Mouse (Mus musculus): Measurements from ENCODE around the gene Mrpl49.

Gene Mrpl49

DNA sequence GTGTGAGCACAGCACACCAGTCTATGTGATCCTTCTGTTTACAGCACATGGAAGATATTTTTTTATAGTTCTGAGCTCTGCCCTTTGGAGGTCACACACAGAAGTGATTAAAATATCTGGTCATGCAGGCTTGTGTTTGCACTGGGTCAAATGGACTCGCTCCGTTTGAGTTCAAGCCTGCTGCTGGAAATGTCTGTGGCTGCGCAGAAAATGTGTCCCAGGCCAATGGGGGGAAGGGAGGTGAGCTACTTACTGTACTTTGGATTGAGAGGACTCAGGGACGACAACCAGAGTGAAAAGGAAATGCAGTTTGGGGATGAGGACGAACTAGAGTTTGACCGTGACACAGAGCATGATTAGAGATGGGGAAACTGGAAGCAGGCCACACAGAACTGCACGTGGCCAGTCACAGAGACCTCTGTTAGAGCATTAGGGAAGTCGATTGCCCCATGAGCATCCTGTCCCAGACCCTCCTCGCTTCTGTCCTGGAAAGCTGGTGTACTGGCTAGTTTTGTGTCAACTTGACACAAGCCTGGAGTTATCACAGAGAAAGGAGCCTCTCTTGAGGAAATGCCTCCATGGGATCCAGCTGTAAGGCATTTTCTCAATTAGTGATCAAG lies 21.5 kb downstream of the Mrpl49 start:
- no peak for DNase-seq

DNA sequence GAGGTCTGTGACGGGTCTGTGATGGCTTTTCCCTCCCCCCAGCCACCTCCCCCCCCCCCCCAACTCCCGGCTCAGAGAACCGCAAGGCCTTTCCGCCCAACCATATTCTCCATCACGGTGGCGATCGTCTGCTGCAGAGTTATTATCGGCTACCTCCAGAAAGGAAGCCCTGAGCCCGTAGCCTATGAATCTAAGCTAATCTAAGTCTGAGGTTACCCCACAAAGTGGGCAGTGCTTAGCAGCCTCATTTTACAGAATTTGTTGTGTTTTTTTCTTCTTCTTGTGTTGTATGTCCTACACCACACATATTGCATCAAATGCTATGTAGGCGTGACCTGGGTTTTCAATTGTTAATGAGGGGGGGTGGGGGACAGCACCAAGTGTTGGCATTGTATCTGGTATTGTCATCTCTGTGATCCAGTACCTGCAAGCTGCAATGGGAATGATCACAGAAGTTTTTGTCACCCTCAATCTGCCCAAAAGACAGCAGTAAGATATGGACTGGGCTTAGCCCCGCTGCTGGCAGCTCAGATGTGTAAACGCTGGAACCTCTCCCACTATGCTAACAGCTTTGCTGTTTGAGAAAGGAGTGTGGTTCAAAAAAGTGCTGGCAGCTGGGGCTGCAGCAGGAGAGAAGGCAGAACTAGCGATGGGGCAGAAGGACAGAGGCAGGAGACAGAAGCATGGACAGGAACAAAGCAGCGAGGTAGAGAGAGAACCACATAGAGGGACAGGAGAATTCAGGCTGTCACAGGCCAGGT lies 26.9 kb downstream of the Mrpl49 start:
- DNase-seq: no peak

- no peak for DNase-seq
Observed at GRCm38 (mm10) chr19:6029426-6029825, 28.2 kb downstream of the Mrpl49 start.

DNA sequence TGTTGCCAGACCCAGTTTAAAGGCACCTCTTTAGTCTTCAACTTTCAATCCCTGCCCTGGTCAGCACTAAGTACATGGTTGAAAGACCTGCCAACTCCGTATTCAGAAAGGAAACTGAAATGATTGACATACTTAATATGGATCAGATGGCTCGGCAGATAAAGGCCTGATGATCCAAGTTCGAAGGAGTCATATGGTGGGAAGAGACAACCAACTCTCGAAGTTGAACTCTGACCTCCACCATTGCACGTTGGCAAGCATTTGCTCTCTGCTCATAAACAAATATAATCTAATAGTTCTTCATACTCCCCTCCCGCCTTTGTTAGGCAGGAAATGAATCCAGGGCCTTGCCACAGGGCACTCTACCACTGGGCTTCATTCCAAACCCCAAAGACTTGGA lies 28.6 kb downstream of the Mrpl49 start:
- no peak for DNase-seq

- no peak for DNase-seq
Observed at GRCm38 (mm10) chr19:6023930-6024329, 33.7 kb downstream of the Mrpl49 start.

- no peak for DNase-seq
Observed at GRCm38 (mm10) chr19:6023059-6023458, 34.5 kb downstream of the Mrpl49 start.

DNA sequence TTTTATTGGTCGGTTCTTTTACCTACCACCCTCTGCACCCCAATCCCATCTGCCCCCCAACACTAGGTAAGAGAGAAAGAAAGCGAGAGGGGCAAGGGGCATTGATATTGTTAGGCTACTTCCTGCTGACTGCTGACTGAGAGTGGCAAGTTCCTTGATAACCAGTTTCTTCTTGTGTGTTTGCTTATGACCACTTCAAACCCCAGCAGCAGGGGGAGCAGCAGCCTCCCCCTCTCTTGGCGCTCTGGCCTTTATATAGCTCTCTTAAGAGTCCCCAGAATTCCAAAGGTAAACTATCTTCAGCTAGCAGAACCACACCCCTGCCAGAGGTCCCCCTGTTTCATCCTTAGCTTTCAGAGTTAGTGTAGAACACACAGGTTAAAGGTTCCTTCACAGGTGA lies 37.3 kb downstream of the Mrpl49 start:
- DNase-seq: no peak

DNA sequence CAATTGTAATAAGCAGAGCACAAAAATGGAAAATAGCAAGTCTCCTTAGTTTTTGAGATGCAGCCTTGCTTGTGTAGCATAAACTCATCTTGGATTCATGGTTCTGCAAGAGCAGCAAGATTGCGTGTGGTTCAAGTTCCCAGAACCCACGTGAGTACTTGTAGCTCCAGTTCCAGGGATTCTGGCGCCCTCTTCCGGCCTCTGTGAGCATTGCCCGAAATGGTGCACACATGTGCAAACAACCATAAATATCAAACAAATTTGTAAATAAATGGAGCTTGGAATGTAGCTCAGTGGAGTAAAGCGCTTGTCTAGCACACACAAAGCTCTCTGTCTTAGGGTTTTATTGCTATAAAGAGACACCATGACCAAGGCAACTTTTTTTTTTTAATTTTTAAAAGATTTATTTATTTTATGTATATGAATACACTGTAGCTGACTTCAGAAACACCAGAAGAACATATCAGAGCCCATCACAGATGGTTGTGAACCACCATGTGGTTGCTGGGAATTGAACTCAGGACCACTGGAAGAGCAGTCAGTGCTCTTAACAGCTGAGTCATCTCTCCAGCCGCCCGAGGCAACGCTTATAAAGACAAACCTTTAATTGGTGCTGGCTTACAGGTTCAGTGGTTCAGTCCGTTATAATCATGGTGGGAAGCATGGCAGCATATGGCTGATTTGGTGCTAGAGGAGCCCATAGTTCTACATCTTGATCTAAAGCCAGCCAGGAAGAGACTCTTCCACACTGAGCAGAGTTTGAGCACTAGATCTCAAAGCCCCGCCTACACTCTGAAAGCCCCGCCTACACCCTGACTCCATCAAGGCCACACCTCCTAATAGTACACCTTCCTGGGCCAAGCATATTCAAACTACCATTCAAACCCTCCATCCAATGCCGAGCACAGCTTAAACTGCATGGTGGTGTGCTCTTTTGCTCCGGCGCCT lies 39.2 kb downstream of the Mrpl49 start:
- peak; percentile 93 to 95 for DNase-seq

DNA sequence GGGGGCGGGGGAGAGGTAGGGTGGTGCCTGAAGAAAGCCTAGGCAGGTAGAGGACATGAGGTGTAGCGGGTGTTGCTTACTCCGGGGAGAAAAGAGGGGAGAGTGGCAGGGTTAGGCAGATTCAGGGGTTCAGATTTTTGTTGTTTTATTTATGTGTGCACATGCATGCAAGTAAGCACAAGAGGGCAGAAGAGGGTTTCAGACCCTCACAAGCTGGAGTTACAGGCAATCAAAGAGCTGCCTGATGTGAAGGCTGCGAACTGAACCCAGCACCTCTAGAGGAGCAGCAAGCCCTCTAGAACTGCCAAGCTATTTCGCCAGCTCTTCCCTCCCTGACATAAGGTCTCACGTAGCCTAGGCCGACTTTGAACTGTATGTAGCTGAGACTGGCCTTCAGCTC lies 41.1 kb downstream of the Mrpl49 start:
- DNase-seq: peak in 1 of 2 experiments; percentile 45

GRCm38 (mm10) chr19:6015511-6016315 lies 41.9 kb downstream of the Mrpl49 start, which contains the start of gene Capn1:
Capn1 (minus strand) TSS chr19:6015897.
- DNase-seq: peak; percentile 75 to 80

DNA sequence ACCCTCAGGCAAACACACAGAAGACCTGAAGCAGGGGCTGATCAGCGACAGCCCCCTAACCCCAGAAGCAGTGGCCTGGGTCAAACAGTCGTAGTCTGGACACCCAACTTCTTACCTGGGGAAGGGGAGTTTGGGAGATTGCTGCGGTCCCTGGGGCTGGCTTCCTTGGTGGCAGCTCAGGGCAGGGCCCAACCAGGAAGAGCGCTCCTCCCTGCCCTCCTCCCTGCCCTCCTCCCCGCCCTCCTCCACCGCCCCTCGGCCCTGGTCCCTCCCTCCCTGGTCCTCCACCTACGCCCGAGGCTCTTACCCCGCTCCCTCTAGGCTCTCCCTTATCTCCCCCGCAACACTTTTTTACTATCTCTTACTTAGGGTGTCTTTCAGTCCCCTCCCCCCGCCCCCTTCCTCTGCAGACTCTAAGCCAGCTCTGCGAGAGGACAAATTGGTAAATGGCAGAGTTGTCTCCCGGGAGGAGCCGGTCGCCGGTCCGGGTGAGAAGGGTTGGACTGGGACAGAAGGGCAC lies 42.5 kb downstream of the Mrpl49 start:
- peak; percentile 50 to 55 for DNase-seq

- no peak for DNase-seq
Observed at GRCm38 (mm10) chr19:6013691-6014090, 43.9 kb downstream of the Mrpl49 start.

GRCm38 (mm10) chr19:6009137-6009536 lies 48.4 kb downstream of the Mrpl49 start:
- DNase-seq: no peak

GRCm38 (mm10) chr19:6007013-6007412 lies 50.6 kb downstream of the Mrpl49 start:
- no peak for DNase-seq

DNA sequence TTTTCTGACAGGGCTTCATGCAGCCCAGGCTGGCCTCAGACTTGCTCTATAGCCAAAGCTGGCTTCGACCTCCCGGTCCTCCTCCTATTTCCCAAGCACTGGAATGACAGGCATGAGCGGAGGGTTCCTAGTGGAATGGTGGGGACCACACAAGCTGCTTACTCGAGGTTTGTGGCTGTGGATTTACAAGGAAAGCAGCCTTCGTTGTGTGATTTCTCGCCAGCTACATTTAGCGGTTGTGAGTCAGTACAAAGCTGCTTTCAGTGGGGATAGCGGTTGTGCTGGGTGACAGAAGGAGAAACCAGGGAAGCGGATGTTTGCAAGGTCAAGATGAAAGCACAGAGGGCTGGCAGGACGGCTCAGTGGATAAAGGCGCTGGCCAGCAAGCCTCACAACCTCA lies 52.0 kb downstream of the Mrpl49 start:
- DNase-seq: no peak

Data from cerebellum, postnatal 10 days (tissue).